Mouse (Mus musculus) macrophage (primary cell): ENCODE results near the gene Trpv4. TPM values are rescaled to one million over a fixed set of nuclear protein-coding genes. Genes with fewer than 3 reads are reported as not detected.
A peak's percentile ranks its signal among the peaks of the same experiment; 100 is the strongest.

ENCODE experiments used
- H3K27ac ChIP-seq: fragments of 350-480 bp; formaldehyde crosslinking; 2 replicates; pipeline ENCODE4 v1.9.0; 2021
- H3K36me3 ChIP-seq: fragments of 350-480 bp; formaldehyde crosslinking; 2 replicates; pipeline ENCODE4 v1.9.0; 2021; ENCODE audit errors: inconsistent target
- H3K4me3 ChIP-seq: fragments of 350-480 bp; formaldehyde crosslinking; 2 replicates; pipeline ENCODE4 v1.9.0; 2021; ENCODE audit errors: inconsistent target
- H3K79me2 ChIP-seq: fragments of 350-480 bp; formaldehyde crosslinking; 2 replicates; pipeline ENCODE4 v1.9.0; 2021; ENCODE audit errors: inconsistent target
- WGBS: methylation state at CpG from one replicate; pipeline ENCODE4 v1.1.7; 2026; ENCODE audit warnings: inconsistent platforms; ENCODE audit not compliant: missing documents; 5-methylcytosine and 5-hydroxymethylcytosine counted together
- polyA plus RNA-seq: library from polyadenylated mRNA; stranded (reverse); fragments of 250-400 nt; gene quantifications from 3 replicates; pipeline ENCODE4 v1.2.4, GENCODE M21; 2018; ENCODE audit warnings: inconsistent platforms

The Trpv4 gene
- polyA plus RNA-seq, 1 experiment from 2014 or later, result 7.1 TPM

GRCm38 (mm10) chr5:114594741-114595241 lies 63.4 kb downstream of the Trpv4 start:
- no peaks in the 10 kb centered on the region for H3K79me2 ChIP-seq
- H3K4me3 ChIP-seq, result no peak overlapping the region; the same call in 1 of the 2 replicates
- H3K27ac ChIP-seq, result peak overlapping the region; percentile 93
- under 1% methylated on average over 15 of the region's 15 CpGs for WGBS
- H3K36me3 ChIP-seq, result no peaks in the 10 kb centered on the region

GRCm38 (mm10) chr5:114593949-114594348 lies 64.3 kb downstream of the Trpv4 start:
- Histone ChIP-seq H3K27ac (peak overlapping the region; percentile 93), H3K4me3 (no peak overlapping the region), H3K36me3 (no peaks in the 10 kb centered on the region), H3K79me2 (no peaks in the 10 kb centered on the region)
- 81% methylated on average over 5 of the region's 5 CpGs for WGBS

GRCm38 (mm10) chr5:114593161-114593821 lies 64.9 kb downstream of the Trpv4 start:
- Histone ChIP-seq H3K36me3 (no peaks in the 10 kb centered on the region), H3K27ac (no peak overlapping the region), H3K79me2 (no peaks in the 10 kb centered on the region), H3K4me3 (no peak overlapping the region)
- WGBS, result 55% methylated on average over 12 of the region's 12 CpGs

- H3K4me3 ChIP-seq, result no peak overlapping the region
- WGBS, result 64% methylated on average over 19 of the region's 19 CpGs
- H3K27ac ChIP-seq, result no peak overlapping the region
- no peaks in the 10 kb centered on the region for H3K79me2 ChIP-seq
- no peaks in the 10 kb centered on the region for H3K36me3 ChIP-seq
Observed at GRCm38 (mm10) chr5:114592463-114593160, 65.6 kb downstream of the Trpv4 start.

DNA sequence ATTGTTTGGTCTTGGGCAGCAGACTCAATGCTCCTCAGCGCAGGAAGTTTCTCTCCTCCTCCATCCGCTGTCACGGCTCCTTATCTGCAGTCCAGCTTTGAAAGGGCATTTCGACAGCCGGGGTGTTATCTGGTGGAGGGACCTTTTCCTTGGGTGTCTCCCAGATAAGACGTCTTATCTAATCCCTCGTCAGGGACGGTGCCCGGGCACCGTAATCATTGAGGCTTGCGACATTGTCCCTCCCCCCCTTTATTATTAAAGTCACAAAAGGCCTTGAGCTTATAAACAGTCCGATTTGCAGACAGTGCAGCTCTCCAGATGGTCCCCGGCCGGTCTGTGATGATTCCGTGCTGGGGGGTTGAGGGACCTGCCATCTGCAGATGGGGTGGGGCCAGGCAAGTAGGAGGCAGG lies 67.1 kb downstream of the Trpv4 start:
- no peaks in the 10 kb centered on the region for H3K36me3 ChIP-seq
- no peak overlapping the region for H3K4me3 ChIP-seq
- WGBS, result 85% methylated on average over 15 of the region's 15 CpGs
- H3K79me2 ChIP-seq, result no peaks in the 10 kb centered on the region
- no peak overlapping the region for H3K27ac ChIP-seq

DNA sequence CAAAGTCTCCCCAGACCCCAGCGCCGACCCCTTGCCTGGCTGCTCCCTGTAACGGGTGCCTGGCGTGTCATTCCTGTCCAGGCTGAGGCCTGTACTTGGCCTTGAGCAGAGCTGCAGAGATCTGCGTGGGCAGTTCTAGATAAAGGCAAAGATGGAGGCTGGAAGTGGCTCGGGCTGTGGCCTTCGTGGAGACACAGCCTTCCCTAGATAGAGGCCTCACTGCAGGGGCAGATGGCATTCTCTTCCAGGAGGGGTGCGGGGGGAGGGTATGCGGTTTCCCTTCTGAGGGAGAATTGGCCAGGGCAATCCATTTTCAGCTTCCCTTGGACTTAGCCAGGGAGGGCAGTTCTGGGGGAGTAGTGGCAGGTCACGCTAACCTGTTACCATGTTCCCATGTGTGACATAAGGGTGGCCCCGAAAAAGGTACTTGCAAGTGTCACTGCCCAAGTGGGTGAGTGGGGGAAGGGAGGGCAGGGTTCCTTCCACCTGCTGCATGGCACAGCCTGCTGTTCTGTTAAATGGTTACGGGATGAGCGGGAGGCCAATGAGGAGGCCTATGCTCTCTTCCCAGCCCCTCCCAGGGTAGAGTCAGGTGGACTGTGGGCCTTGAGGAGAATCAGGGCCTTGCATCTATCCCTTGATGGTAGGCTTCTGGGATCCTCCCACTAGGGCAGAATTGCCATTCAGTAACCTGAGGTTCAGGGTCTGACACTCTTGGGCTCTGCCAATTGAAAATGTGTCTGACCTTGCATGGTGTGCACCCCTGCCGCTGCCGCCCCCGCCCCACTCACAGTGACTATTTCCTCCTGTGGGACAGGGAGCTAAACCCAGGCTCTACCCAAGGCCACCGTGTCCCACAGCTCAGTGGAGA lies 67.9 kb downstream of the Trpv4 start:
- Histone ChIP-seq H3K36me3 (no peaks in the 10 kb centered on the region), H3K79me2 (no peaks in the 10 kb centered on the region), H3K4me3 (no peak overlapping the region), H3K27ac (no peak overlapping the region)
- 91% methylated on average over 17 of the region's 17 CpGs for WGBS

DNA sequence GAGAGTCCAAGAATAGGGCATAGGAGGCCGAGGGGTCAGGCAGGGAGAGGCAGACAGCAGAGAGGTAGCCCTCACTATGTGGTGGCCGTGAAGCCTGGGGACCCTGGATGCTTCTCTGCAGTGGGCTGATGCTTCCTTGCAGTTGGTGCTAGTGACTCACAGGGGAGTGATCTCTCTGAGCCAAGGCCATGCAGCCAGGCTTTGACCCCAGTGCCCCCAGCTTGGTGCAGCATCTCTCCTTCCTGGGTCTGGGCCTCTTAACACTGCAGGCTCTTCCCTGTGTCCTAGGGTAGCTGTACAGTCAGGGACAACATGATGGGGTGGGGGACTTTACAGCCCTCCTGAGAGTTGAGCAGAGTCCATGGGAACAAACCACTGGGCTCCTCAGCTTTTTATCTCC lies 68.8 kb downstream of the Trpv4 start:
- no peaks in the 10 kb centered on the region for H3K79me2 ChIP-seq
- 86% methylated on average over 1 of the region's 2 CpGs for WGBS
- no peaks in the 10 kb centered on the region for H3K36me3 ChIP-seq
- H3K27ac ChIP-seq, result no peak overlapping the region
- H3K4me3 ChIP-seq, result no peak overlapping the region

DNA sequence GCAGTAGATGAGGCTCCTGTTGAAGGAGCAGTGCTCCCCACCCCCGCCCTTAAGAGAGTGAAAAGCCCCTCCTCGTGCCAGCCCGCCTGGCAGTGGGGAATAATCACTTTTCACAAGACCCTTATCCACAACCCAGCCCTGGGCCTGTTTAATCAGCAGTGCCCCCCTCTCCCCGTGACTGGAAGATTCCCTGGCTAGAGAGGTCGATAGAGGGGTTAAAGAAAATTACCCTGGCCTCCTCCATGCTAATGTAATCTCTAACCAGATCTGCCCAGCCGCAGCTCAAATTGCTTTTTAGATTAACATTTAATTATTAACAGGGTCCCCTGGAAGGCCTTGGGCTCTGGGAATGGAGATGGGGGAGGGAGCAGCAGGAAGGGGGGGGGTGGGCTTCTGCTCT lies 69.2 kb downstream of the Trpv4 start:
- Histone ChIP-seq H3K79me2 (no peaks in the 10 kb centered on the region), H3K36me3 (no peaks in the 10 kb centered on the region), H3K4me3 (no peak overlapping the region), H3K27ac (no peak overlapping the region)
- 88% methylated on average over 6 of the region's 6 CpGs for WGBS

- H3K79me2 ChIP-seq, result no peaks in the 10 kb centered on the region
- H3K36me3 ChIP-seq, result no peaks in the 10 kb centered on the region
- H3K4me3 ChIP-seq, result no peak overlapping the region
- WGBS, result 45% methylated on average over 10 of the region's 10 CpGs
- no peak overlapping the region for H3K27ac ChIP-seq
Observed at GRCm38 (mm10) chr5:114588416-114588815, 69.8 kb downstream of the Trpv4 start.

GRCm38 (mm10) chr5:114587908-114588307 lies 70.3 kb downstream of the Trpv4 start:
- 38% methylated on average over 9 of the region's 9 CpGs for WGBS
- H3K4me3 ChIP-seq, result no peak overlapping the region

GRCm38 (mm10) chr5:114585682-114586081 lies 72.5 kb downstream of the Trpv4 start:
- Histone ChIP-seq H3K36me3 (no peaks in the 10 kb centered on the region), H3K4me3 (no peak overlapping the region), H3K79me2 (no peaks in the 10 kb centered on the region), H3K27ac (no peak overlapping the region)
- 48% methylated on average over 3 of the region's 5 CpGs for WGBS

More at GRCm38 (mm10) chr5:114587908-114588307, 70.3 kb downstream of the Trpv4 start:
- no peaks in the 10 kb centered on the region for H3K79me2 ChIP-seq
- no peaks in the 10 kb centered on the region for H3K36me3 ChIP-seq
- H3K27ac ChIP-seq, result no peak overlapping the region

GRCm38 (mm10) chr5:114584293-114585104 lies 73.7 kb downstream of the Trpv4 start:
- H3K4me3 ChIP-seq, result no peak overlapping the region
- WGBS, result 95% methylated on average over 13 of the region's 14 CpGs
- H3K27ac ChIP-seq, result no peak overlapping the region
- H3K36me3 ChIP-seq, result no peaks in the 10 kb centered on the region
- H3K79me2 ChIP-seq, result no peaks in the 10 kb centered on the region

DNA sequence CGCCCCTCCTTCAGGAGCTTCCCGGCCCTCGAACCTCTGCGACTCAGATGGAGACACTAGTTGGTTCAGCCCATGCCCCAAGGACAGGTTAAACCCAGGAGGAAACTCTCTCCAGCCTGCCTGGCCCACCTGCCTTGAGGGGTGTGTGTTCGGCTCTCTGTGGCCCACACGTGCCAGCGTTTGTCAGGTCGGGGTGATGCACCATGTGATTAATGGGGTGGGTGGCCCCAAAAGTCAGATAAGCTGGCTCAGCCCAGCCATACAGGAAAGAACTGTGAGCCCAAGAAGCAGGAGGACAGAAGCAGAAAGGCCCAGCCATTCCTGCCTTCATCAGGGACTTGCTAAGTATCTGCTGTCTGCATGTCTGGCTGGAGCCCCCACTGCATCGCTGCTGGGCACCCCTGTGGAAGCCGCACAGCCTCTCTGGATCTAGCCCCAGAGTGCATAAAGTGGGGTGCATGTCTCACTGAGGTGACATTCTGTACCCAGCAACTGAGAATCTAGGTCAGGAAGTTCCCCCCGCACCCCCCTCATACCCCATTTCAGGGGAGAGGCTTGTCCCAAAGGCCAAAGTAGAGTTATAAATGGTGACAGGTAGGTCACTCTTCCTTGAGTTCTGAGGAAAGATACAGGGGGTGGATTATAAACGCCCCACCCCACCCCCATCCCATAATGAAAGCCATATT lies 74.6 kb downstream of the Trpv4 start:
- Histone ChIP-seq H3K79me2 (no peaks in the 10 kb centered on the region), H3K36me3 (no peaks in the 10 kb centered on the region), H3K27ac (no peak overlapping the region), H3K4me3 (no peak overlapping the region)
- 88% methylated on average over 12 of the region's 12 CpGs for WGBS
